Mouse (Mus musculus): ENCODE measurements around the gene Six5. TPM values are rescaled to one million over a fixed set of nuclear protein-coding genes. Genes with fewer than 3 reads are reported as not detected.

The Six5 gene
- polyA plus RNA-seq, 1 experiment, result 7.1 TPM

DNA sequence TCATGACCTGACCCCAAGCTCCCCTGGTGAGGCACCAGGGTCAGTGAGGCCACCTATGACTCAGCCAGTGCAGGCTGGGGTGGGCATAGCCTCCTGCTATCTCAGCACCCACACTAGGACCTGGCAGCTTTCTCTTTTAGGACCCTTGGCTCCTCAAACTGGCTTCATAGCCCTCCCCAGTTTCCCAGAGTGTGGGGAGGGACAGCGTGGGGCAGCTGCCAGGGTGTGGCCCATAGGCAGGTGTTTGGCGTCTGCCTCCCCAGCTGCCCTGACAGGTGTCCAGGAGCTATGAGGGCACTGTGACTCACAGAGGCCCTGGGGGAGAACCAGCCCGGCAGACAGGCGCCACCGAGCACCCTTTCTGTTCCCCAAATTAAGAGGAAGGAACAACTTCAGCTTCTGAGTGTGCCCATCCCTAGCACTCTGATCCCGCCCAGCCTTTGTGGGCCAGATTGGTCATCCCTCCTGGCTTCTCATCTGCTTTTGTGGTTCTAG, 10.1 kb upstream of the Six5 start:
- H3K4me3 ChIP-seq (ENCODE audit: insufficient read depth, low read depth, low read length), result peak overlapping the region; percentile 64
- H3K4me1 ChIP-seq (ENCODE audit: control insufficient read depth, insufficient read depth, insufficient read length, low read length), result peaks cover 3% of the 10 kb centered on the region; the same call in 1 of the 2 replicates
- peak overlapping the region; percentile 50 for H3K27ac ChIP-seq (replicated peaks; ENCODE audit: low read depth, low read length)

DNA sequence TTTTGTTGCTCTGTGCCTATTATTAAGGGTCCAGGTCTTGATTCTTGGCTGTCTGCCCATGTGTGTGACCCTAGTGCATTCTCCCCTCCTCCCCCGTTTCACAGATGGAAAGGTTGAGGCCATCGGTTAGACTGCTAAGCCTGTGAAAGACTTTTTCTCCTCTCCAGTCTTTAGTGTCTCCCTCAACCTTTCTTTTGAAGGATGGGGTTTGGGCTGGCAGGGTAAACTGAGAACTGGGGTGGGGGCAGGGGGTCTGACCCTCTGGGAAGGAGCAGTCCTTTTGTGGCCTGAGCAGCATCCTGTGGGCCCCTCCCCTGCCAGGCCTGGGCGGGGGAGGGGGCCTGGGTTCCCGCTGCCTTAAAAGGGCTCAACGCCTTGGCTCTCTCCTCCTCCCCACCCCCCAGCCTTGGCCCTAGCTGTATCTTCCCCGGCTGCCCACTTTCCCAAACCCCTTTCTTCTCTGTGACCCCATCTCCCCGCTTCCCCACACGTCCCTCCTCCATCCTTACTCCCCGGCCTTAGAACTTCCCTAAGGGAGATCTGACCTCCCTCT, 9.4 kb upstream of the Six5 start:
- peaks cover 3% of the 10 kb centered on the region; the same call in 1 of the 2 replicates for H3K4me1 ChIP-seq (ENCODE audit: control insufficient read depth, insufficient read depth, insufficient read length, low read length)
- peak overlapping the region; percentile 64 for H3K4me3 ChIP-seq (ENCODE audit: insufficient read depth, low read depth, low read length)
- H3K27ac ChIP-seq (replicated peaks; ENCODE audit: low read depth, low read length), result peak overlapping the region; percentile 50

DNA sequence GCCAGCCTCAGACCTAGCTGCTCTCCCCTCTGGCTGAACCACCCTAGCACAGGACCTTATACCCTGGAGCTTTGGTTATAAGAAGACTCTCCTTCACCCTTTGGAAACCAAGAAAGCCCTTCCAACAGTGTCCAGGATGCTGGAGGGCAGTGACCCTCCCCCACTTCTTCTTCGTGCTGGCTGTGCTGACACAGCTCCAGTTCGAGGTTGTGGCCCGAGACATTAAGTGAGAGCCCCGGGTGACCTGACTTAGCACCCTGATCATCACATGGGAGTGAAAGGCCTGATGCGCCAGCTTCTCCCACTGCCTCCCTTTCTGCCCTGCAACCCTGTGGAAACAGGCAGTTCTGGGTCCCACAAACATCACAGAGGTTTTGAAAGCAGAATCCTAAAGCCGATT, 8.9 kb upstream of the Six5 start:
- Histone ChIP-seq H3K4me3 (ENCODE audit: insufficient read depth, low read depth, low read length) (peak overlapping the region; percentile 8; the same call in 1 of the 2 replicates), H3K4me1 (ENCODE audit: control insufficient read depth, insufficient read depth, insufficient read length, low read length) (peaks cover 3% of the 10 kb centered on the region; the same call in 1 of the 2 replicates), H3K27ac (replicated peaks; ENCODE audit: low read depth, low read length) (no peak overlapping the region)

GRCm38 (mm10) chr7:19086042-19086441, 8.4 kb upstream of the Six5 start:
- Histone ChIP-seq H3K4me3 (ENCODE audit: insufficient read depth, low read depth, low read length) (peak overlapping the region; percentile 8; the same call in 1 of the 2 replicates), H3K4me1 (ENCODE audit: control insufficient read depth, insufficient read depth, insufficient read length, low read length) (peaks cover 3% of the 10 kb centered on the region; the same call in 1 of the 2 replicates), H3K27ac (replicated peaks; ENCODE audit: low read depth, low read length) (no peak overlapping the region)

GRCm38 (mm10) chr7:19086760-19087159, 7.6 kb upstream of the Six5 start:
- no peak overlapping the region for H3K27ac ChIP-seq (replicated peaks; ENCODE audit: low read depth, low read length)
- H3K4me1 ChIP-seq (ENCODE audit: control insufficient read depth, insufficient read depth, insufficient read length, low read length), result peaks cover 3% of the 10 kb centered on the region; the same call in 1 of the 2 replicates
- no peak overlapping the region for H3K4me3 ChIP-seq (ENCODE audit: insufficient read depth, low read depth, low read length)

- Histone ChIP-seq H3K4me1 (ENCODE audit: control insufficient read depth, insufficient read depth, insufficient read length, low read length) (peaks cover 3% of the 10 kb centered on the region), H3K27ac (replicated peaks; ENCODE audit: low read depth, low read length) (no peak overlapping the region), H3K4me3 (ENCODE audit: insufficient read depth, low read depth, low read length) (no peak overlapping the region)
These were observed 5.6 kb upstream of the Six5 start for GRCm38 (mm10) chr7:19088813-19089212.

DNA sequence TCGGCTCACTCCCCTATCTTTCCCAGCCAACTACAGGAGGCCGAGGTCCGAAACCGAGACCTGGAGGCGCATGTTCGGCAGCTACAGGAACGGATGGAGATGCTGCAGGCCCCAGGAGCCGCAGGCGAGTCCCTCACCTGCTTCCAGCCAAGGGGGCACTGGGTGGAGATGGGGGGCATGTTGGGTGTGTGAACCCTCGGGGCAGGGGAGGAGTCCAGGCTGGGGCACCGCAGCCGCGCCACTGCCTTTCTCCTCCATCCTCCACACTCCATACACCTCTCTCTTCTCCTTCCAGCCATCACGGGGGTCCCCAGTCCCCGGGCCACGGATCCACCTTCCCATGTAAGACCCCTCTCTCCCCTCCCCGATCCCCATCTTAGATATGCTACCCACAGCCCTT, 2.5 kb upstream of the Six5 start:
- Histone ChIP-seq H3K4me1 (ENCODE audit: control insufficient read depth, insufficient read depth, insufficient read length, low read length) (peaks cover 5% of the 10 kb centered on the region; the same call in 1 of the 2 replicates), H3K4me3 (ENCODE audit: insufficient read depth, low read depth, low read length) (no peak overlapping the region), H3K27ac (replicated peaks; ENCODE audit: low read depth, low read length) (no peak overlapping the region)

GRCm38 (mm10) chr7:19092381-19093173, 1.8 kb upstream of the Six5 start:
- no peak overlapping the region; the same call in none of the 2 replicates for H3K4me3 ChIP-seq (ENCODE audit: insufficient read depth, low read depth, low read length)
- no peak overlapping the region for H3K27ac ChIP-seq (replicated peaks; ENCODE audit: low read depth, low read length)
- peaks cover 5% of the 10 kb centered on the region; the same call in 1 of the 2 replicates for H3K4me1 ChIP-seq (ENCODE audit: control insufficient read depth, insufficient read depth, insufficient read length, low read length)

- Histone ChIP-seq H3K4me1 (ENCODE audit: control insufficient read depth, insufficient read depth, insufficient read length, low read length) (peaks cover 5% of the 10 kb centered on the region; the same call in 1 of the 2 replicates), H3K4me3 (ENCODE audit: insufficient read depth, low read depth, low read length) (peak overlapping the region; percentile 50), H3K27ac (replicated peaks; ENCODE audit: low read depth, low read length) (no peak overlapping the region)
These were observed 1.2 kb upstream of the Six5 start for GRCm38 (mm10) chr7:19093174-19093521.

DNA sequence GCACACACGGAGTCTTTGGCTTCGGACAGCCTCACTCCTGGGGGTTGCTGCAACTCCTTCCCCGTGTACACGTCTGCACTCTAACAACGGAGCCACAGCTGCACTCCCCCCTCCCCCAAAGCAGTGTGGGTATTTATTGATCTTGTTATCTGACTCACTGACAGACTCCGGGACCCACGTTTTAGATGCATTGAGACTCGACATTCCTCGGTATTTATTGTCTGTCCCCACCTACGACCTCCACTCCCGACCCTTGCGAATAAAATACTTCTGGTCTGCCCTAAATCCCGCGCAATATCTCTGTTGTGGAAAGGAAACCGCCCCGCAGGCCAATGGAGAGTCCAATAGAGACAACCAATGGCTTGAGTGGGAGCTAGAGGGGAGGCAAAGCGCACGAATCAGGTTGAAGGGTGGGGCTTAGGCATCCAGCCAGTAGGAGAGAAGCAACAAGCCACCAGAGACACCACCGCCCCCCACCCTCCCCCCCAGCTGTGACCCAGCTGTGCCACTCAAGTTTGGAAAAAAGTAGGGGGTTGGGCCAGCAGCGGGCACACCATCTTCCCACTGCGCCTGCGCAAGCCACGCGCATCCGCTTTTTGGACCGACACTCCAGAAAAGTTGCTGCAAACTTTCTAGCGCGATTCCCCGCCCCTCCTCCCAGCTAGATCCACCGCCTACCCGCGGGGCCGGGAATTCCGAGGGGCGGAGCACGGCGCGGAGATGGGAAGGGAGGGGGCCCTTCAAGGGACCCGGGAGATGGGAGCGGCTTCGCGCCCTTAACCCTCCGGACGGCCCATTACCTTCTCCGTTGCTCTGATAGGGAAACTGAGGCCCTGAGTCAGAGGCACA, 633 bp upstream of the Six5 start:
- H3K4me3 ChIP-seq (ENCODE audit: insufficient read depth, low read depth, low read length), result peak overlapping the region; percentile 83
- H3K4me1 ChIP-seq (ENCODE audit: control insufficient read depth, insufficient read depth, insufficient read length, low read length), result peaks cover 5% of the 10 kb centered on the region; the same call in 1 of the 2 replicates
- H3K27ac ChIP-seq (replicated peaks; ENCODE audit: low read depth, low read length), result peak overlapping the region; percentile 91

DNA sequence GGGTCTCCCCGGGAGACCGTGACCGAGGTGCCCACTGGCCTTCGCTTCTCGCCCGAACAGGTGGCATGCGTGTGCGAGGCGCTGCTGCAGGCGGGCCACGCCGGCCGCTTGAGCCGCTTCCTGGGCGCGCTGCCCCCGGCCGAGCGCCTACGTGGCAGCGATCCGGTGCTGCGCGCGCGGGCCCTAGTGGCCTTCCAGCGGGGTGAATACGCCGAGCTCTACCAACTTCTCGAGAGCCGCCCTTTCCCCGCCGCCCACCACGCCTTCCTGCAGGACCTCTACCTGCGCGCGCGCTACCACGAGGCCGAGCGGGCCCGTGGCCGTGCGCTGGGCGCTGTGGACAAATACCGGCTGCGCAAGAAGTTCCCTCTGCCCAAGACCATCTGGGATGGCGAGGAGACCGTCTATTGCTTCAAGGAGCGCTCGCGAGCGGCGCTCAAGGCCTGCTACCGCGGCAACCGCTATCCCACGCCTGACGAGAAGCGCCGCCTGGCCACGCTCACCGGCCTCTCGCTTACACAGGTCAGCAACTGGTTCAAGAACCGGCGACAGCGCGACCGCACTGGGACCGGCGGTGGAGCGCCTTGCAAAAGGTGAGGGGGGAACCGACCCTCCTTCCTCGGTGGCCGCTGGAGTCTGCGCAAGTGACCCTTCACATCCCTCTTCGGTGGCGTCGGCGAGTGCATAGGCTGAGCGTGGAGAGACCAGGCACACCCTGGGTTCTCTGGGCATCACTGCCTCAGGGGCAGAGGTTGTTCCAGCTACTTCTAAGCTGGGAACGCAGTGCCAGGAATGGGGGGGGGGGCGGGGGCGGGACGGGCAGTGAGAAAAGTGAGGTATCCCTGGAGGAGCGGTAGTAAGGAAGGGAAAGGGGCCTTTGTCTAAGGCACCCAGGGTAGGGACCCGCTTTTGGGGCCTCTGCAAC, 694 bp downstream of the Six5 start:
- H3K4me3 ChIP-seq (ENCODE audit: insufficient read depth, low read depth, low read length), result peak overlapping the region; percentile 83
- H3K27ac ChIP-seq (replicated peaks; ENCODE audit: low read depth, low read length), result peak overlapping the region; percentile 15; the same call in 1 of the 2 replicates
- peaks cover 5% of the 10 kb centered on the region; the same call in 1 of the 2 replicates for H3K4me1 ChIP-seq (ENCODE audit: control insufficient read depth, insufficient read depth, insufficient read length, low read length)

- no peak overlapping the region for H3K27ac ChIP-seq (replicated peaks; ENCODE audit: low read depth, low read length)
These were observed 1.3 kb downstream of the Six5 start for GRCm38 (mm10) chr7:19095751-19096110.

GRCm38 (mm10) chr7:19096421-19096976, 2.1 kb downstream of the Six5 start:
- Histone ChIP-seq H3K4me1 (ENCODE audit: control insufficient read depth, insufficient read depth, insufficient read length, low read length) (peaks cover 5% of the 10 kb centered on the region; the same call in 1 of the 2 replicates), H3K4me3 (ENCODE audit: insufficient read depth, low read depth, low read length) (no peak overlapping the region), H3K27ac (replicated peaks; ENCODE audit: low read depth, low read length) (no peak overlapping the region)

More at GRCm38 (mm10) chr7:19095751-19096110, 1.3 kb downstream of the Six5 start:
- Histone ChIP-seq H3K4me1 (ENCODE audit: control insufficient read depth, insufficient read depth, insufficient read length, low read length) (peaks cover 5% of the 10 kb centered on the region; the same call in 1 of the 2 replicates), H3K4me3 (ENCODE audit: insufficient read depth, low read depth, low read length) (peak overlapping the region; percentile 83)

- Histone ChIP-seq H3K4me3 (ENCODE audit: insufficient read depth, low read depth, low read length) (no peak overlapping the region), H3K4me1 (ENCODE audit: control insufficient read depth, insufficient read depth, insufficient read length, low read length) (peaks cover 5% of the 10 kb centered on the region; the same call in 1 of the 2 replicates), H3K27ac (replicated peaks; ENCODE audit: low read depth, low read length) (no peak overlapping the region)
These were observed 2.8 kb downstream of the Six5 start for GRCm38 (mm10) chr7:19097217-19097616.

All from brown adipose tissue, adult 24 weeks (tissue).